Mouse (Mus musculus): ENCODE results near the gene Lsm12.

The Lsm12 gene

GRCm38 (mm10) chr11:102184646-102185495, at the start of gene Lsm12:
Gene Lsm12, minus strand, starts transcription at chr11:102185296.
- peak; percentile 89 for DNase-seq (ENCODE audit: low read depth, low spot score)

- DNase-seq (ENCODE audit: low read depth, low spot score) = peak; percentile 98
These were observed 45.1 kb upstream of the Lsm12 start, which contains the start of gene Hdac5 for GRCm38 (mm10) chr11:102230006-102230741. Gene Hdac5, minus strand, starts transcription at chr11:102230166.

GRCm38 (mm10) chr11:102229331-102229953, 44.3 kb upstream of the Lsm12 start:
- DNase-seq (ENCODE audit: low read depth, low spot score) = no peak

- DNase-seq (ENCODE audit: low read depth, low spot score) = no peak
These were observed 43.7 kb upstream of the Lsm12 start for GRCm38 (mm10) chr11:102228646-102229268.

- no peak for DNase-seq (ENCODE audit: low read depth, low spot score)
These were observed 43.1 kb upstream of the Lsm12 start for GRCm38 (mm10) chr11:102228191-102228545.

GRCm38 (mm10) chr11:102227270-102228190, 42.4 kb upstream of the Lsm12 start:
- no peak for DNase-seq (ENCODE audit: low read depth, low spot score)

- no peak for DNase-seq (ENCODE audit: low read depth, low spot score)
These were observed 41.2 kb upstream of the Lsm12 start for GRCm38 (mm10) chr11:102226067-102226978.

- DNase-seq (ENCODE audit: low read depth, low spot score) = no peak
These were observed 40.1 kb upstream of the Lsm12 start for GRCm38 (mm10) chr11:102225221-102225620.

GRCm38 (mm10) chr11:102224686-102225085, 39.6 kb upstream of the Lsm12 start:
- DNase-seq (ENCODE audit: low read depth, low spot score) = no peak

- peak; percentile 58 for DNase-seq (ENCODE audit: low read depth, low spot score)
These were observed 38.1 kb upstream of the Lsm12 start for GRCm38 (mm10) chr11:102223166-102223565.

GRCm38 (mm10) chr11:102221954-102222351, 36.9 kb upstream of the Lsm12 start:
- no peak for DNase-seq (ENCODE audit: low read depth, low spot score)

- no peak for DNase-seq (ENCODE audit: low read depth, low spot score)
These were observed 36.3 kb upstream of the Lsm12 start for GRCm38 (mm10) chr11:102221243-102221953.

GRCm38 (mm10) chr11:102220451-102220850, 35.4 kb upstream of the Lsm12 start:
- no peak for DNase-seq (ENCODE audit: low read depth, low spot score)

GRCm38 (mm10) chr11:102219994-102220346, 34.9 kb upstream of the Lsm12 start:
- DNase-seq (ENCODE audit: low read depth, low spot score) = no peak

GRCm38 (mm10) chr11:102219247-102219993, 34.3 kb upstream of the Lsm12 start:
- DNase-seq (ENCODE audit: low read depth, low spot score) = no peak

- peak; percentile 84 for DNase-seq (ENCODE audit: low read depth, low spot score)
These were observed 33.7 kb upstream of the Lsm12 start for GRCm38 (mm10) chr11:102218783-102219182.

GRCm38 (mm10) chr11:102217876-102218430, 32.9 kb upstream of the Lsm12 start:
- DNase-seq (ENCODE audit: low read depth, low spot score) = no peak

- DNase-seq (ENCODE audit: low read depth, low spot score) = no peak
These were observed 32.3 kb upstream of the Lsm12 start for GRCm38 (mm10) chr11:102217396-102217795.
